Mouse (Mus musculus) cerebellum, adult 2 months (tissue): ENCODE measurements around the gene Hps4. TPM values are rescaled to one million over a fixed set of nuclear protein-coding genes. Genes with fewer than 3 reads are reported as not detected.

Source experiments
- DNase-seq, 2 experiments: peaks; one replicate each; pipeline ENCODE4 v3.0.0; 2021
- H3K27ac ChIP-seq: fragments of 200-500 bp; 2 replicates; pipeline ENCODE4 v1.5.1; 2012; ENCODE audit warnings: low read length, control low read depth, inconsistent platforms; ENCODE audit not compliant: insufficient read depth
- H3K27me3 ChIP-seq: fragments of 200-500 bp; 2 replicates; pipeline ENCODE4 v1.6.1; 2012; ENCODE audit warnings: inconsistent platforms, mild to moderate bottlenecking, low read length, moderate library complexity; ENCODE audit not compliant: control insufficient read depth, insufficient read depth
- H3K4me1 ChIP-seq: fragments of 200-500 bp; 2 replicates; pipeline ENCODE4 v1.6.1; 2011; ENCODE audit warnings: low read length; ENCODE audit not compliant: control insufficient read depth, insufficient read depth
- H3K4me3 ChIP-seq: fragments of 200-500 bp; replicated peaks from 2 replicates; pipeline ENCODE3; 2011; ENCODE audit warnings: mild to moderate bottlenecking, low read depth, low read length, control low read depth; ENCODE audit not compliant: insufficient read depth
- CTCF ChIP-seq: fragments of 200-500 bp; IDR thresholded peaks from 2 replicates; pipeline ENCODE4 v1.5.1; 2011; ENCODE audit warnings: low read depth, mild to moderate bottlenecking, control low read depth, low read length, moderate library complexity, borderline replicate concordance; ENCODE audit not compliant: insufficient read depth
- POLR2A ChIP-seq: fragments of 200-500 bp; IDR thresholded peaks from 2 replicates; pipeline ENCODE4 v1.6.1; 2011; ENCODE audit warnings: low read length, control low read depth, borderline replicate concordance; ENCODE audit not compliant: insufficient read depth
- WGBS: fragments of 180-500 bp; shearing (Covaris S2); methylation state at CpG from one replicate; pipeline ENCODE4 v1.1.7; 2018; 5-methylcytosine and 5-hydroxymethylcytosine counted together
- polyA plus RNA-seq: library from polyadenylated mRNA; depleted of rRNA; stranded (reverse); fragments of >200 nt; gene quantifications from 2 replicates; pipeline ENCODE4 v1.2.3, GENCODE M21; 2012

The Hps4 gene
- polyA plus RNA-seq, 1 experiment: 47.4 TPM

GRCm38 (mm10) chr5:112344092-112344960, 1.4 kb downstream of the Hps4 start:
- H3K27me3 ChIP-seq: no peaks in the 10 kb centered on the region
- H3K27ac ChIP-seq: no peak overlapping the region
- no peak for DNase-seq
- TF ChIP-seq CTCF: no peak
- TF ChIP-seq POLR2A: no peak
- peaks cover 20% of the 10 kb centered on the region for H3K4me1 ChIP-seq
- H3K4me3 ChIP-seq: no peak overlapping the region
- 68% methylated on average over 6 of the region's 6 CpGs for WGBS

- Histone ChIP-seq H3K4me3 (no peak overlapping the region), H3K27ac (no peak overlapping the region), H3K27me3 (no peaks in the 10 kb centered on the region), H3K4me1 (peaks cover 24% of the 10 kb centered on the region)
- no peak for DNase-seq
- TF ChIP-seq POLR2A: no peak
- no peak for TF ChIP-seq CTCF
- WGBS: 59% methylated on average over 16 of the region's 16 CpGs
Observed at GRCm38 (mm10) chr5:112346211-112346965, 3.5 kb downstream of the Hps4 start.

- 24% methylated on average over 8 of the region's 8 CpGs for WGBS
Observed at GRCm38 (mm10) chr5:112349169-112349568, 6.3 kb downstream of the Hps4 start.

GRCm38 (mm10) chr5:112355493-112355892, 12.6 kb downstream of the Hps4 start:
- no peak for TF ChIP-seq CTCF
- TF ChIP-seq POLR2A: no peak
- no peak overlapping the region for H3K27ac ChIP-seq
- no peaks in the 10 kb centered on the region; the same call in 1 of the 2 replicates for H3K4me1 ChIP-seq
- WGBS: 90% methylated on average over 6 of the region's 6 CpGs
- no peak for DNase-seq
- no peaks in the 10 kb centered on the region for H3K27me3 ChIP-seq
- no peak overlapping the region for H3K4me3 ChIP-seq

More at GRCm38 (mm10) chr5:112349169-112349568, 6.3 kb downstream of the Hps4 start:
- H3K27ac ChIP-seq: no peak overlapping the region
- no peaks in the 10 kb centered on the region for H3K27me3 ChIP-seq
- DNase-seq: no peak
- peaks cover 17% of the 10 kb centered on the region for H3K4me1 ChIP-seq
- no peak overlapping the region for H3K4me3 ChIP-seq
- no peak for TF ChIP-seq CTCF
- no peak for TF ChIP-seq POLR2A

- no peak for TF ChIP-seq POLR2A
- no peak for TF ChIP-seq CTCF
Observed at GRCm38 (mm10) chr5:112355910-112356309, 13.0 kb downstream of the Hps4 start, which contains the start of gene Gm6583. Gm6583 (minus strand) TSS chr5:112356033.

GRCm38 (mm10) chr5:112356322-112356721, 13.4 kb downstream of the Hps4 start:
- H3K27ac ChIP-seq: no peak overlapping the region
- no peaks in the 10 kb centered on the region; the same call in 1 of the 2 replicates for H3K4me1 ChIP-seq
- H3K4me3 ChIP-seq: no peak overlapping the region
- no peaks in the 10 kb centered on the region for H3K27me3 ChIP-seq
- TF ChIP-seq CTCF: no peak
- no peak for TF ChIP-seq POLR2A
- no peak for DNase-seq
- 88% methylated on average over 9 of the region's 9 CpGs for WGBS

More at GRCm38 (mm10) chr5:112355910-112356309, 13.0 kb downstream of the Hps4 start, which contains the start of gene Gm6583:
- DNase-seq: no peak
- Histone ChIP-seq H3K27me3 (no peaks in the 10 kb centered on the region), H3K4me1 (no peaks in the 10 kb centered on the region; the same call in 1 of the 2 replicates), H3K27ac (no peak within 1 kb of the TSS), H3K4me3 (no peak within 1 kb of the TSS)
- 71% methylated on average over 13 of the region's 13 CpGs for WGBS

GRCm38 (mm10) chr5:112359520-112359919, 16.6 kb downstream of the Hps4 start:
- no peaks in the 10 kb centered on the region for H3K27me3 ChIP-seq
- WGBS: 97% methylated on average over 4 of the region's 4 CpGs
- H3K4me3 ChIP-seq: no peak overlapping the region
- TF ChIP-seq POLR2A: no peak
- no peak for TF ChIP-seq CTCF
- no peaks in the 10 kb centered on the region; the same call in 1 of the 2 replicates for H3K4me1 ChIP-seq
- no peak for DNase-seq
- no peak overlapping the region for H3K27ac ChIP-seq

- no peak for DNase-seq
Observed at GRCm38 (mm10) chr5:112360077-112360476, 17.2 kb downstream of the Hps4 start.

More at GRCm38 (mm10) chr5:112360077-112360476, 17.2 kb downstream of the Hps4 start:
- H3K27ac ChIP-seq: no peak overlapping the region
- H3K4me1 ChIP-seq: no peaks in the 10 kb centered on the region; the same call in 1 of the 2 replicates
- H3K27me3 ChIP-seq: no peaks in the 10 kb centered on the region
- TF ChIP-seq CTCF: no peak
- no peak for TF ChIP-seq POLR2A
- WGBS: 87% methylated on average over 3 of the region's 3 CpGs
- no peak overlapping the region for H3K4me3 ChIP-seq
